Mouse (Mus musculus): ENCODE measurements around the gene Cd244a. TPM values are rescaled to one million over a fixed set of nuclear protein-coding genes. Genes with fewer than 3 reads are reported as not detected.

Cd244a gene
- 9.8 and 13.7 TPM in 2 replicates for total RNA-seq (2023)

GRCm38 (mm10) chr1:171558898-171559297, at the start of gene Cd244a:
Gene Cd244a (plus strand): TSS chr1:171559193.

GRCm38 (mm10) chr1:171535194-171535593, 23.8 kb upstream of the Cd244a start, which contains the start of gene Itln1:
Gene Itln1 (minus strand): TSS chr1:171535294.

GRCm38 (mm10) chr1:171607176-171607575, 48.2 kb downstream of the Cd244a start, which contains the start of gene Ly9:
Gene Ly9 (minus strand): TSS chr1:171607410.

GRCm38 (mm10) chr1:171652734-171653133, 93.7 kb downstream of the Cd244a start, which contains the start of gene Slamf7:
Gene Slamf7 (minus strand): TSS chr1:171653035.

Other genes with a start within 250 kb of the Cd244a start
- 17.9 and 25.5 TPM in 2 replicates for gene Dedd, start 230.0 kb upstream of the Cd244a start, total RNA-seq (2023)
- 15.9 and 16.3 TPM in 2 replicates for gene Nit1, start 213.5 kb upstream of the Cd244a start, total RNA-seq (2023)
- 39.2 and 40.6 TPM in 2 replicates for gene Pfdn2, start 213.5 kb upstream of the Cd244a start, total RNA-seq (2023)
- gene Klhdc9, start 198.4 kb upstream of the Cd244a start, total RNA-seq (2023): not detected in 2 replicates
- 1.1 and 1.6 TPM in 2 replicates for gene Nectin4, start 189.1 kb upstream of the Cd244a start, total RNA-seq (2023)
- 268 and 358 TPM in 2 replicates for gene Arhgap30, start 170.2 kb upstream of the Cd244a start, total RNA-seq (2023)
- 111 and 118 TPM in 2 replicates for gene Usf1, start 147.9 kb upstream of the Cd244a start, total RNA-seq (2023)
- 1.6 and 2.3 TPM in 2 replicates for gene Tstd1, start 140.3 kb upstream of the Cd244a start, total RNA-seq (2023)
- 1.2 TPM in 2 replicates for gene F11r, start 121.7 kb upstream of the Cd244a start, total RNA-seq (2023)
- 6.1 and 6.8 TPM in 2 replicates for gene Alyref2, start 55.7 kb upstream of the Cd244a start, total RNA-seq (2023)
- gene Itln1, start 23.9 kb upstream of the Cd244a start, total RNA-seq (2023): not detected in 2 replicates
- 11.8 and 14.7 TPM in 2 replicates for gene Ly9, start 48.2 kb downstream of the Cd244a start, total RNA-seq (2023)
- 2.4 TPM in 2 replicates for gene Slamf7, start 93.8 kb downstream of the Cd244a start, total RNA-seq (2023)
- gene Cd48, start 122.8 kb downstream of the Cd244a start, total RNA-seq (2023): 45.1 and 49.0 TPM in 2 replicates
- 0.16 TPM in 1 of 2 replicates, not detected in the other for gene Slamf1, start 207.9 kb downstream of the Cd244a start, total RNA-seq (2023)

Measured in neutrophil, adult 65 days (primary cell).